Mouse (Mus musculus) liver, postnatal 0 days (tissue): ENCODE data around the gene Arg1. TPM values are rescaled to one million over a fixed set of nuclear protein-coding genes. Genes with fewer than 3 reads are reported as not detected.

Source experiments
- ATAC-seq: fragments of 200-750 bp; cut with Nextera tagmentation; 2 replicates; pipeline ENCODE4 v1.8.0; 2017; ENCODE audit warnings: mild to moderate bottlenecking, moderate library complexity
- DNase-seq: peaks from one replicate; pipeline ENCODE4 v3.0.0-alpha.2; 2016
- H3K27ac ChIP-seq: fragments of 300-500 bp; sonication (generic); 2 replicates; pipeline ENCODE4 v1.5.1; 2014; ENCODE audit warnings: antibody characterized with exemption, moderate library complexity, mild to moderate bottlenecking, low read depth
- H3K27me3 ChIP-seq: fragments of 300-500 bp; sonication (generic); 2 replicates; pipeline ENCODE4 v1.6.1; 2014; ENCODE audit warnings: low read length, control low read depth, mixed read lengths; ENCODE audit not compliant: insufficient read depth
- H3K36me3 ChIP-seq: fragments of 300-500 bp; sonication (generic); replicated peaks from 2 replicates; pipeline ENCODE4 v1.6.1; 2014; ENCODE audit warnings: mild to moderate bottlenecking, control low read depth, low read length, moderate library complexity, mixed read lengths; ENCODE audit not compliant: insufficient read depth
- H3K4me1 ChIP-seq: fragments of 300-500 bp; sonication (generic); 2 replicates; pipeline ENCODE4 v1.6.1; 2014; ENCODE audit warnings: antibody characterized with exemption, mild to moderate bottlenecking, control low read depth; ENCODE audit not compliant: insufficient read depth
- H3K4me2 ChIP-seq: fragments of 300-500 bp; sonication (generic); 2 replicates; pipeline ENCODE4 v1.6.1; 2014; ENCODE audit warnings: low read depth, mild to moderate bottlenecking, low read length, moderate library complexity, mixed read lengths
- H3K4me3 ChIP-seq: fragments of 300-500 bp; sonication (generic); 2 replicates; pipeline ENCODE4 v1.5.1; 2014; ENCODE audit warnings: low read depth, low read length
- H3K9ac ChIP-seq: fragments of 300-500 bp; sonication (generic); replicated peaks from 2 replicates; pipeline ENCODE4 v1.6.1; 2014; ENCODE audit warnings: mild to moderate bottlenecking, moderate library complexity
- H3K9me3 ChIP-seq: fragments of 300-500 bp; sonication (generic); 2 replicates; pipeline ENCODE4 v1.6.1; 2016; ENCODE audit warnings: mild to moderate bottlenecking, control low read depth, low read length, mixed read lengths
- CTCF ChIP-seq: sonication (generic); IDR thresholded peaks from 2 replicates; pipeline ENCODE4 v1.5.1; 2016; ENCODE audit warnings: antibody characterized with exemption, low read depth
- EP300 ChIP-seq: IDR thresholded peaks from 2 replicates; pipeline ENCODE4 v1.6.1; 2016; ENCODE audit warnings: antibody characterized with exemption, low read depth, mild to moderate bottlenecking
- WGBS: fragments of 180-500 bp; shearing (Covaris S2); extraction: QIAGEN DNeasy Blood & Tissue Kit; methylation state at CpG from one replicate; pipeline ENCODE4 v1.1.7; 2014; ENCODE audit not compliant: insufficient replicate concordance; 5-methylcytosine and 5-hydroxymethylcytosine counted together
- polyA plus RNA-seq: library from polyadenylated mRNA; unstranded; fragments of >200 nt; fragmentation: Nextera tagmentation; extraction: Ambion mirVana; gene quantifications from 2 replicates; pipeline ENCODE4 v1.2.1, GENCODE M21; 2015

The Arg1 gene
- 604 and 722 TPM in 2 replicates for polyA plus RNA-seq

DNA sequence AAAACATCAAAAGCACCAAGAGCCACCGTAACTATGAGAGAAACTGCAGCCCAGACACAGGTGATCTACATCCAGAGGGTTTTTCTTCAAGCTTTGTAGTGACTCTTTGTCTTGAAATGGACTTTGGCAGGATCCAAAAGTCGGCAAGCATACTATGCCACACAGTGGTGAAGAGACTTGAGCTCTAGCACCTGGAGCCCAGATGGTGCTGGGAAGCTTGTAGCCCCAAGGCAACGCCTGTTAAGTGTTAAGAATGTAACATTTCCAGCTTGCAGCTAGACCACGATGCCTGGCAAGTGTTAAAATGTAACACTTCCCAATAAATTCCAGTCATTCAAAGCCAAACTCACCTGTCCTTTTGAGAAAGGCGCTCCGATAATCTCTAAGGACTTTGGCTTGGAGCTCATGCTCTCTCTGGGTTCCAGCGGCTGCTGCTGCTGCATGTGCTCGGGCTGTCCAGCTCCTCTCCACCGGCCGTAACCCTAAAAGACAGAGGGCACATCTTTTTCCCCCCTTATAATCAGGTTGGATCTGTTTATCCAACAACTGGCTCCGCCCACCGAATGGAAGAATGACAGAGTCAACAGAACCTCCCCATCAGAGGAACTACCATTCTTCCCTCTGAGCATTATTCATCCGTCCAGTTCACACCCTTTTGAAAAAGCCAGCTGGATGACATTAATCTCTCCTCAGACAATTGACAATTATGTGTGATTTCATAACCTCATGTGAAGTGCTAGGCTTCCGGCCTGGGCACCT lies at the start of gene Arg1:
TSS of gene Arg1 (minus strand) at position 523 of the 759 bp plus-strand sequence.
- peak; percentile 45 for ATAC-seq
- peak; percentile 82 for DNase-seq
- Histone ChIP-seq H3K4me2 (peak within 1 kb of the TSS; percentile 66), H3K36me3 (no peaks in the 10 kb centered on the region; the same call in 1 of the 2 replicates), H3K27ac (peak within 1 kb of the TSS; percentile 87), H3K4me1 (no peaks in the 10 kb centered on the region; the same call in 1 of the 2 replicates), H3K9ac (peak within 1 kb of the TSS; percentile 68), H3K4me3 (peak within 1 kb of the TSS; percentile 41), H3K27me3 (no peaks in the 10 kb centered on the region), H3K9me3 (no peaks in the 10 kb centered on the region)
- WGBS, result 54% methylated on average over 14 of the region's 14 CpGs
- TF ChIP-seq EP300, result no peak; the same call in 1 of the 2 replicates
- TF ChIP-seq CTCF, result no peak

DNA sequence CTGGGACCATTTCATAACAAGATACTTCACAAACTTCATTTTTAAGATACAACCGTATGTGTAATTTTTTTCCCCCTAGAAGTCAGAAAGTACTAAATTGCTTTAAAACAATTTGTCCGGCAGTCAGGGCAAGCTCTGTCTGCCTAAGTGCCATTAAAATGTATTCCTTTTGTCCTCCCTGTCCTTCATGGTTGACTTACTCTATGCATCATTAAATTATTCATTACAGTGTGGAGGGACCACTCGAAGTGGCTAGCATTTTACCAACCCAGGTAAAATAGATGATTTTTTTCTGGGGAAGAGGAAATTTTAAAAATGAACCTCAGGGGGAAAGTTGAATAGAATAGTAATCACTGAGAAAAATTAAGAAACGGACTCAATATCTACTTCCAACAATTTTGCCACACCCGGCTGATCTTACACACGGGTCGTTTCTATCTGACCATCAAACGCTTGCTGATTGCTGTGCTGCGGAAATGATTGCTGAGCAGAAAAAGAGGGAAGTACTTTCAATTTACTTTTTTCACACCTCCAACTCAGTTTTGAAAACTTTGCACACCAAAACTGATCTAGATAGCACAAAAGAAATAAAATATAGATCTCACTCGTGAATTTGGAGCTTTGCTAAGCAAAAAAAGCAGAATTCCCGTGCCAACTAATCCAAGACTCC lies 46.7 kb upstream of the Arg1 start:
- H3K9ac ChIP-seq, result no peak overlapping the region
- no peak overlapping the region for H3K4me3 ChIP-seq
- DNase-seq, result no peak
- H3K27ac ChIP-seq, result no peak overlapping the region
- H3K4me2 ChIP-seq, result no peak overlapping the region
- peaks cover 4% of the 10 kb centered on the region; the same call in 1 of the 2 replicates for H3K9me3 ChIP-seq
- H3K36me3 ChIP-seq, result no peaks in the 10 kb centered on the region
- H3K4me1 ChIP-seq, result no peaks in the 10 kb centered on the region
- 71% methylated on average over 11 of the region's 11 CpGs for WGBS
- H3K27me3 ChIP-seq, result no peaks in the 10 kb centered on the region
- TF ChIP-seq CTCF, result no peak
- TF ChIP-seq EP300, result no peak
- ATAC-seq, result no peak

DNA sequence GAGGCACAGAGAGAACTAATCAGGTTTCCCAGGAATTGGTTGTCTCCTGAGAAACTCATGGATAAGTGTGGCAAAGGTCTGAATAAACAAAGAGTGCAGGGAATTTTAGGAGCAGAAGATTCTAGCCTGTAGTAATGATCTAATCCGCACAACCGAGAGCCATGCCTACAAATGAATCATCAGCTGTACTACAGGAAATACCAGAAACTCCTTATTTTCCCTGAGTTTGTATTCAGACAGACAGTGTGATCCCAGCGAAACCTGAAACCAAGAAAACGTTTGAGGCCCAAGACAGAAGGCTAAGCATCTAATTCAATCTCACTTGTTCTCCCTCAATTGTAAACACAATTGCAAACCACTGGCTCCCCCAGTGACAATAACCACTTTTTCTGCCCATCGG lies 46.1 kb upstream of the Arg1 start:
- ATAC-seq, result no peak
- DNase-seq, result no peak
- H3K36me3 ChIP-seq, result no peaks in the 10 kb centered on the region
- no peaks in the 10 kb centered on the region for H3K4me1 ChIP-seq
- WGBS, result 64% methylated on average over 5 of the region's 5 CpGs
- H3K4me2 ChIP-seq, result no peak overlapping the region
- TF ChIP-seq EP300 (no peak), CTCF (no peak)
- no peaks in the 10 kb centered on the region for H3K27me3 ChIP-seq
- H3K4me3 ChIP-seq, result no peak overlapping the region
- H3K9ac ChIP-seq, result no peak overlapping the region
- H3K9me3 ChIP-seq, result peaks cover 4% of the 10 kb centered on the region; the same call in 1 of the 2 replicates
- no peak overlapping the region for H3K27ac ChIP-seq

DNA sequence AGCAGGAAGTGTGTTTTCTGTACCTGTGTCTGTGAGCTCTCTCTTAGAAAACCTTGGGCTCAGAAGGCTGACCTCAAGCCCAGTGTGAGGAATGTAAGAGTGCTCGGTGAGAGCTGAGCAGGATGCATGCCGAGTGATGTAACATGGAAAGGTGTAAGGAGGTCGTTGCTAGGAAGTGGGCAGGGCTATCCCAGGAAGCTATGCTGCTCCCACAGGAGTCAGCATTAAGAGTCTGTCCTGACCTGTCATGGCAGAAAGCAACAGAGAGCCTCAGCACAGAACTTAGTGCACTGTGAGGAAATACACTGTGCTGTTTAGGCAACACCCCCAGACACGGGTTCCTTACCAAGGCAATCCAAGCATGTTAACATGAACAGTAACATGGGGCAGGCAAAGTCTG lies 45.6 kb upstream of the Arg1 start:
- no peaks in the 10 kb centered on the region for H3K27me3 ChIP-seq
- H3K9ac ChIP-seq, result no peak overlapping the region
- H3K4me1 ChIP-seq, result no peaks in the 10 kb centered on the region
- WGBS, result 46% methylated on average over 4 of the region's 4 CpGs
- ATAC-seq, result no peak
- H3K4me3 ChIP-seq, result no peak overlapping the region
- no peak for DNase-seq
- H3K36me3 ChIP-seq, result no peaks in the 10 kb centered on the region
- peaks cover 4% of the 10 kb centered on the region; the same call in 1 of the 2 replicates for H3K9me3 ChIP-seq
- no peak overlapping the region for H3K4me2 ChIP-seq
- H3K27ac ChIP-seq, result no peak overlapping the region
- TF ChIP-seq CTCF (no peak), EP300 (no peak)

DNA sequence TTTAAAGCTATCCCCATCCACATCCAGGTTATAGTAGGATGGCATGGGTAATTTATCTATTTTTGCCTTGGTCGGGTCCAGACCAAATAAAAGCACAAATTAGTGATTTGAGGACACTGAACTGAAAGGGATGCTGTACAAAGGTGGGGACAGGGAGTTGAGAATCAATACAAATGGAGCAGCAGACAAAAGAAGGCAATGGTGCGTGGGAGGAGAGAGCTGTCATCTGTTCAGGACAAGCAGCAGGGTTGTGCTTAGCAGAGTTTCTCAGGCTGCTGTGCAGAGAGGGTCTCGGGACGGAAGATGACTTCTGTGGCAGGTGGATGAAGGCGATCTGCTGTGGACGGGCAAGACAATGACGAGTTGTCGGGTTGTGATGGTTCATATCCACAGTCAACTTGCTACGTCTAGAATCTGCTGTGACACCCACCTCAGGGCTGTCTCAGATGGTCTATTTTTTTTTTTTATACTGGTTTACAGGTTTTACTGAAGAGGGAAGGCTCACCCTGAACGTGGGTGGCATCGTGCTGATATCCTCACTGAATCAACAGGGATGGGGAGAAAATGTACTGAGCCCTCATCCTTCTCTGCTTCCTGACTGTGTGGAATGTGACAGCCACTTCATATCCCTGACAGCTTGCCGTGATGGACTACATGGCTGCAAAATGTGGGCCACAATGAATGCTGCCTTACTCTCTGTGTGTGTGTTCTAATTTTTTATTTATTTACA lies 38.7 kb upstream of the Arg1 start:
- no peaks in the 10 kb centered on the region for H3K36me3 ChIP-seq
- ATAC-seq, result no peak
- no peak for DNase-seq
- no peak overlapping the region for H3K27ac ChIP-seq
- no peak overlapping the region for H3K4me2 ChIP-seq
- H3K9ac ChIP-seq, result no peak overlapping the region
- no peaks in the 10 kb centered on the region for H3K27me3 ChIP-seq
- no peak overlapping the region for H3K4me3 ChIP-seq
- WGBS, result 80% methylated on average over 12 of the region's 12 CpGs
- no peak for TF ChIP-seq EP300
- no peak for TF ChIP-seq CTCF
- no peaks in the 10 kb centered on the region for H3K9me3 ChIP-seq
- no peaks in the 10 kb centered on the region for H3K4me1 ChIP-seq

DNA sequence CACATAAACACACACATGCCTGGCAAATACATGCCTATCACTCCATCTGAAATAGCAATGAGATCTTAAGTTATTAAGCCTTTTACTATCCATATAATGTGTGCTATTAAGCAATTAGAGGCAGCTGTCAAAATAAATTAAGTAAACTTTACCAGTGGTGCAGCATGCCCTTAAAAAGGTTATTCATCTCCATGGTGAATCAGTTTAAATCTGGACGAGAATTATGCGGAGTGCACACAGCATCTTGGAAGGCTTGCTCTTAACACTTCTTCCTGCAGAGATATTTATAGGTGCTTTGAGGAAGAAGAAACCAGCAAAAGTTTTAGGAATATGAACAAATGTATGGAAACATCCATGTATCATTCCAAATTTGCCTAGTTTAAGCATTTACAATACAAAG lies 34.6 kb upstream of the Arg1 start:
- TF ChIP-seq CTCF, result no peak
- TF ChIP-seq EP300, result no peak

More for the DNA sequence above, 34.6 kb upstream of the Arg1 start:
- DNase-seq (no peak), ATAC-seq (no peak)
- no peak overlapping the region for H3K9ac ChIP-seq
- no peak overlapping the region for H3K4me3 ChIP-seq
- H3K27ac ChIP-seq, result no peak overlapping the region
- 65% methylated on average over 2 of the region's 2 CpGs for WGBS
- H3K4me2 ChIP-seq, result no peak overlapping the region
- no peaks in the 10 kb centered on the region for H3K36me3 ChIP-seq
- H3K27me3 ChIP-seq, result no peaks in the 10 kb centered on the region
- H3K4me1 ChIP-seq, result peaks cover 6% of the 10 kb centered on the region; the same call in 1 of the 2 replicates
- H3K9me3 ChIP-seq, result no peaks in the 10 kb centered on the region
